Mouse (Mus musculus): ENCODE results near the gene BC052040.

Gene BC052040

DNA sequence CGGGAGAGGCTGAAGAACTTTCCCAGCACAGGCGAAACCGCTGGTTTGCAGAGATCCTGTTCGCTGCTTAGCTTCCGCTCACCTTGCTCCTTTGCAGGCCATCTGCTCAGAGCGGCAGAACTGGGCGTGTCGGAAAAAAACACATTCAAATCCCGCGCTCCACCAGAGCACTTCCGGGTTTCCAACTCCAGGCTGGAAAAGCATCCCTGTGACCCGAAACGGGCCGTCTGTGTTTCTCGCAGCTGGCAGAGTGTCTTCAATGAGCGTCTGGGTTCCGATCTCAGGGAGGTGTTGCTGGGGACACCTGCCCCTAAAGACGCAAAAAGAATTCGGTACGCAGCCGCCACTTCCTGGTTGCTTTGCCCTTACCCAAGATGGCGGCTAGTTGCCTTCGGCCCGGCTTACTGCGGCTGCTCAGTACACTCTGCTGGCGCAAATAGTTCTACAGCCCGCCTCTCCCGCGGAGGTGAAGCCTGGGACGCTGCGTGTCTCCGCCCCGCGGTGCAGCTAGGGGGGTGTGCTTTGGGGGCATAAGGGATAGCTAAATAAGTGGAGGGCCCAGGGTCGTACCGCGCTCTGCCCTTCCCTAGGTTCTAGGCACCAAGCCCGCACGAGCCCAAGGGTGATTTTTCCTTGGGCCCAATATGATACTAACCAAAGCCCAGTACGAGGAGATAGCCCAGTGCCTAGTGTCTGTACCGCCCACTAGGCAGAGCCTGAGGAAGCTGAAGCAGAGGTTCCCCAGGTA, at the start of gene BC052040:
Gene BC052040 (plus strand): TSS at position 476 of the 748 bp plus-strand sequence.
- DNase-seq (ENCODE audit: low read depth, low spot score): peak; percentile 88

- DNase-seq (ENCODE audit: low read depth, low spot score): peak; percentile 81
Measured at GRCm38 (mm10) chr2:115538009-115538690, 43.4 kb upstream of the BC052040 start.

- DNase-seq (ENCODE audit: low read depth, low spot score): no peak
Measured at GRCm38 (mm10) chr2:115538691-115539283, 42.7 kb upstream of the BC052040 start.

- DNase-seq (ENCODE audit: low read depth, low spot score): no peak
Measured at GRCm38 (mm10) chr2:115539731-115540130, 41.8 kb upstream of the BC052040 start.

- DNase-seq (ENCODE audit: low read depth, low spot score): peak; percentile 39
Measured at GRCm38 (mm10) chr2:115542401-115543123, 39.0 kb upstream of the BC052040 start.

DNA sequence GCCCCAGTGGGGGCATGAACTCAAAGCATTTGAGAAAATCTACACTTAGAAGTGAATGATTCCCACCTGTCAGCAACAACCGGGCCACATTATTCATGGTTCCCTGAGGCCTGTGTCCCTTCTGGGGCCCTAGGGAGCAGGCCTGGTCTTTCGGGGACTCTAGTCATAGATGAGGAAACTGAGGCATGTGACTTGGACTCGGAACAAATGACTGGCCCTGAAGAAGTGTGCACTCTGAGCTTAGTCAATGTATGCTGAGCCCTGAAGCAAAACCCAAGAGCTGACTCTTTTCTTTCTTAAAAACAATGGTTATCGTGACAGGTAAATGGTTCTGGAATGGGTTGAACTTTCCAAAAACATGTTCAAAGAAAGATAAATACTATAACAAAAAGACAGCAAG, 38.3 kb upstream of the BC052040 start:
- no peak for DNase-seq (ENCODE audit: low read depth, low spot score)

GRCm38 (mm10) chr2:115551901-115552300, 29.6 kb upstream of the BC052040 start:
- no peak for DNase-seq (ENCODE audit: low read depth, low spot score)

DNA sequence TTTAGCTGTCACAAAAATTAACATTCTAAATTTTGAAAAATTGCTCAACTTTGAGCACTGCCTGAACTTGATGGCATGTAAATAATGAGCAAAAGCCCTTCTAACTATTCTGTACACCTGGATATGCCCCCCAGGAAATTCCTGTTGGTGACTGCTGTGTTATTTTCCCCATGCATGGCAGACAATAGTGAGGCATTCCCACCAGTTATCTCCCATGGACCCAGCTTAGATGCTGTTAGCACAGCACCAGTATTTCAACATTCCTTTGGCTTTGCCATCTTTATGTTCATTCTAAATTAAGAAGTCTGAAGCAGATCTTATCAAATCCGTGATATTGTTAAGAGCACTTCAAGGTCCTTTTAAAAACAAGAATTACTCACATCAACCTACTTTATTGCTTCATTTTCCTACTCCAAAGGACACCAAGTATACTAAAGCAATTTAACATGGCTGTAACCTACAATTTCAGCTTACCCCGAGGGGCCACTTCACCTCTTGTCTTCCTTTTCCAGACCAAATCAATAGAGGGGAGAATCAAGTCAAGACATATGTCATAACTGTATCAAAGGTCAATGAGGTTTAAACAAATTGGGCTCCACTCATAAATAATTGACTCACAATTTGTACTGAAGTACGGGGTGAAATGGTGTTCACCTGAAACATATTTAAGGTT, 19.2 kb upstream of the BC052040 start:
- DNase-seq (ENCODE audit: low read depth, low spot score): no peak

GRCm38 (mm10) chr2:115563436-115564093, 18.0 kb upstream of the BC052040 start:
- DNase-seq (ENCODE audit: low read depth, low spot score): no peak

GRCm38 (mm10) chr2:115571996-115572395, 9.5 kb upstream of the BC052040 start:
- no peak for DNase-seq (ENCODE audit: low read depth, low spot score)

GRCm38 (mm10) chr2:115574802-115575201, 6.7 kb upstream of the BC052040 start:
- no peak for DNase-seq (ENCODE audit: low read depth, low spot score)

- peak; percentile 73 for DNase-seq (ENCODE audit: low read depth, low spot score)
Measured at GRCm38 (mm10) chr2:115579171-115579900, 2.2 kb upstream of the BC052040 start.

GRCm38 (mm10) chr2:115579976-115580375, 1.5 kb upstream of the BC052040 start:
- peak; percentile 21 for DNase-seq (ENCODE audit: low read depth, low spot score)

- DNase-seq (ENCODE audit: low read depth, low spot score): no peak
Measured at GRCm38 (mm10) chr2:115581989-115582608, 583 bp downstream of the BC052040 start.

DNA sequence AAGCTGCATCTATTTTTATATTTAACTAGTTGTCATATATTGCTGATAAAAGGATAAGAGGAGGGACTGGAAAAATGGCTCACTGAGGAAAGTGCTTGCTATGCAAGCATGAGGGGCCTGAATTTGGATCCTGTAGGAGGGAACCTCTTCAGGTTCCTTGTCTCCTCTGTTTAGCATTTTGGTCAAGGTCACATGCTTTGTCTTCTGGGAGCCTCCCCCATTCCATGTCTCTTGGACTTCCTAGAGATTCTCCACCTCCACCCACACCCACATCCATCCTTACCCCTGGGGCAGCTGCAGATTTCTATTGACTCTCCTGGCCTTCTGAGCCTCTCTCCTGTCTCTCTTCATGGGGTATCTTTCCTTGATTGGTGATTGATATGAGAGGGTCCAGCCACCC, 2.3 kb downstream of the BC052040 start:
- no peak for DNase-seq (ENCODE audit: low read depth, low spot score)

DNA sequence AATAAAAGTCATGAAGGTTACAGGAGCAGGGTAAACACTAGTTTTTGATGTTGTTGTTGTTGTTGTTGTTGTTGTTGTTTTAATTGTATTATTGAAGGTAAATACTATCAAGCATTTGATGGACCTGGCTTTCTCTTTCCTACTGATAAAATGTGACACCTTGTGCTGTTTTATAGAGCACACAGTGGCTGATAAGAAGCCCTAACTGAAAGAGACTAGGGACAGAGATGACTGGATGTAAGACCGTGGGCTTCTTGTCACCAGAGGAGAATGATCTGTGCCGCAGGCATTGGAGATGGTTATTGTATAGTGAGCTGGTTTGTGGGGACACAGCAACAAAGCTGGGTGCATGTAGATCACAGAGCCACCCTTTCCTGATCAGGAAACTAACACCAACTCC, 9.1 kb downstream of the BC052040 start:
- no peak for DNase-seq (ENCODE audit: low read depth, low spot score)

GRCm38 (mm10) chr2:115592651-115593119, 11.2 kb downstream of the BC052040 start:
- DNase-seq (ENCODE audit: low read depth, low spot score): no peak

DNA sequence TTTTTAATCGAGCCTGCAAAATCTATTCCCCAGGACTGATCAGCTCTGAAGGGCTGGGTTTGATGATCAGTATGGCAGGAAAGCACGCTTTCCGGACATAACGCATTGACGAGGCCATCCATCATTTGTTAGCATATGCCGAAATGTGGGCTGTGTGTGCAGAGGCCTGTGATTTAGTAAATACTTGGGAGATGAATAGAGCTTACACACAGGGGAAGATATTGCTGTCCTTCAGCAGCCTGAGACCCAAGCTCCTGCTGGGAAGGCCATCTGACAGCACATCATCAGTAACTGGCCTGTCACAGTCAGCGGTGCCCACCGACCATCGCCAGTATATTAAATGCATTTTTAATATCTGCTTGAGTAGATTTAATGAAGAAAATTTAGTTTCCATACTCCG, 15.5 kb downstream of the BC052040 start:
- peak; percentile 17 for DNase-seq (ENCODE audit: low read depth, low spot score)

- no peak for DNase-seq (ENCODE audit: low read depth, low spot score)
Measured at GRCm38 (mm10) chr2:115598266-115598665, 16.8 kb downstream of the BC052040 start.

DNA sequence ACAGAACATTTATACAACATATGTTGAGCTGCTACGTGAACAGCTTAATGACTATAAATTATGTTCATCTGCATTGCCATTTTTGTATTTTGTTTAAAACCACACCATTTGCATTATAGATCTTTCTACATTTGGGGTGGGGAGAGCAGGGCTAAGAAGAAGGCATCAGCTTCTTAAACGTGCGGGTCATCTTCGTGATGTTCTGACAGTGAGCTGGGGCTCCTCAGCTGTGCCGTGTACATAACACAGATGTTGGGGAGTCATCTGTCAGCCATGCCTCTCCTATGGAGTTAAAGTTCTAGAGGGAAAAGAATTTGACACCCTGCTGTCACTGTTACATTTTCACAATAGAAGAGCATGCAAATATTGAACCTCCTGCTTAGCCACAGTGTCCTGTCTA, 19.2 kb downstream of the BC052040 start:
- no peak for DNase-seq (ENCODE audit: low read depth, low spot score)

Measured in mesoderm, embryonic 11.5 days (tissue).